Mouse (Mus musculus): Measurements from ENCODE around the gene Tprkb. TPM values are rescaled to one million over a fixed set of nuclear protein-coding genes. Genes with fewer than 3 reads are reported as not detected.
"Not testable (repeated sequence)": the region's sequence is repeated elsewhere in the genome, so short reads cannot be mapped to it uniquely, and the experiment has no call there.

Gene Tprkb
- polyA plus RNA-seq (2012; ENCODE audit: insufficient read depth, insufficient read length, missing spikeins): 21.2 and 25.9 TPM in 2 replicates

GRCm38 (mm10) chr6:85911587-85911986 lies at the start of gene Tprkb:
Gene Tprkb, plus strand, starts transcription at chr6:85911865.
- Histone ChIP-seq H3K27ac (ENCODE audit: insufficient read depth, low read depth, low read length) (no peak within 1 kb of the TSS), H3K4me3 (ENCODE audit: insufficient read depth, low read length) (no peak within 1 kb of the TSS), H3K4me1 (ENCODE audit: control insufficient read depth, insufficient read depth, low read length) (peaks cover 8% of the 10 kb centered on the region)
- no peak for TF ChIP-seq CTCF (IDR thresholded peaks at IDR 0.05; ENCODE audit: low read depth, low read length)
- TF ChIP-seq POLR2A (IDR thresholded peaks at IDR 0.05; ENCODE audit: borderline replicate concordance, low read depth, low read length): no peak

DNA sequence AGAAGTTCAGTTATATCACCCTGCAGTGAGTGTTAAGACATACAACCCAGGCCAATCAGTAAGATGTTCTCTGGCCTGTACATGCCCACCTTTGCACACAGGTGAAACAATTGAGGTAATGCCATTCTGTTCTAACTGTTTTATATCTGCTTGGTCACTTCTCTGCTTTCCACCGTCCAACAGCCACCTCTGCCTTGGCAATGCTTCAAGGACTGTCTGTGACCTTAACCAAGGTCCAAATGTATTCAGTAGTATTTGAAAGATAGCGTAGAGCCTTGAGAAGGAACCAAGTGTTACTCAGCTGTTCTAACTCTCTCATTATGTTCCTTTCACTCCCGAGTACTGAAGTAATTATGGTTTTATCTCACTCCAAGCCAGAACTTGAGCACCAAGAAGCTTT lies 49.1 kb upstream of the Tprkb start:
- H3K4me1 ChIP-seq (ENCODE audit: control insufficient read depth, insufficient read depth, low read length): peaks cover 7% of the 10 kb centered on the region
- no peak overlapping the region for H3K27ac ChIP-seq (ENCODE audit: insufficient read depth, low read depth, low read length)
- TF ChIP-seq POLR2A (IDR thresholded peaks at IDR 0.05; ENCODE audit: borderline replicate concordance, low read depth, low read length): no peak
- no peak for TF ChIP-seq CTCF (IDR thresholded peaks at IDR 0.05; ENCODE audit: low read depth, low read length)
- no peak overlapping the region for H3K4me3 ChIP-seq (ENCODE audit: insufficient read depth, low read length)

GRCm38 (mm10) chr6:85863136-85863535 lies 48.5 kb upstream of the Tprkb start:
- Histone ChIP-seq H3K4me1 (ENCODE audit: control insufficient read depth, insufficient read depth, low read length) (peaks cover 7% of the 10 kb centered on the region), H3K27ac (ENCODE audit: insufficient read depth, low read depth, low read length) (no peak overlapping the region), H3K4me3 (ENCODE audit: insufficient read depth, low read length) (no peak overlapping the region)
- no peak for TF ChIP-seq POLR2A (IDR thresholded peaks at IDR 0.05; ENCODE audit: borderline replicate concordance, low read depth, low read length)
- no peak for TF ChIP-seq CTCF (IDR thresholded peaks at IDR 0.05; ENCODE audit: low read depth, low read length)

GRCm38 (mm10) chr6:85863840-85864239 lies 47.8 kb upstream of the Tprkb start:
- Histone ChIP-seq H3K4me3 (ENCODE audit: insufficient read depth, low read length) (no peak overlapping the region), H3K27ac (ENCODE audit: insufficient read depth, low read depth, low read length) (no peak overlapping the region), H3K4me1 (ENCODE audit: control insufficient read depth, insufficient read depth, low read length) (peaks cover 7% of the 10 kb centered on the region)
- no peak for TF ChIP-seq POLR2A (IDR thresholded peaks at IDR 0.05; ENCODE audit: borderline replicate concordance, low read depth, low read length)
- no peak for TF ChIP-seq CTCF (IDR thresholded peaks at IDR 0.05; ENCODE audit: low read depth, low read length)

DNA sequence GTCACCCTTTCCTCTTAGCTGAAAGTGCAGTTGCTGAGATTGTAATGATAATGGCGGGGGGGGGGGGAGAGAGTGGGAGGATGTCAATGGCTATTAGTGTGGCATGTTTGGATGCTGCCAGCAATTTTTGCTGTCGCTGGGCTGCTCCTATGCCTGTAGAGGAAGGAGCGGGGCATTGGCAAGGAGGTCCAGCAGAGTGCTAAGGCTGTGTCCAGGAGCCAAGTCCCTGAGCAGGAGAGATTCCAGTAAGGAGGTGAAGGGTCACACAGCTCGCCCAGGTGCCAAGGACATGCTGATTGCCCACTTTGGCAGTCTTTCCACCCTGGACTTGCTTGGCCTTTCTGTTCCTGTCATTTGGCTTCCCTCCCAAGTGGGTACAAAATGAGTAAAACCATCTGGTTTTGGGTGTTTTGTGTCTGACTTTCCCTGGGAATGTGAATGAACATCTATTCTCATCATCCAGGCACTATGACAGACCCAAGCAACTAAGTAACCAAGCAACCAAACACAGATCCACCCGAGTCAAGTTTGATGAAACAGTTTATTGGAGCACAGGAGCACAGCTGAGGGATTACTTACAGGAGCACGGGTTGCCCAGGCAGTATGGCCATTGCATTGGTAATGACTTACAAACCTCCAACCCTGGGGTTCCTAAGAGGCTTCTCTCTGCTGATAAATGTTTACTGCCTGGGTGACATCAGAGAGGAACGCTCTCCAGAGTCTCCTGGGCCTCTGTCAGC lies 46.6 kb upstream of the Tprkb start:
- not testable (repeated sequence) for H3K4me3 ChIP-seq (ENCODE audit: insufficient read depth, low read length); H3K4me1 ChIP-seq (ENCODE audit: control insufficient read depth, insufficient read depth, low read length); H3K27ac ChIP-seq (ENCODE audit: insufficient read depth, low read depth, low read length)

- H3K4me3 ChIP-seq (ENCODE audit: insufficient read depth, low read length); H3K4me1 ChIP-seq (ENCODE audit: control insufficient read depth, insufficient read depth, low read length); H3K27ac ChIP-seq (ENCODE audit: insufficient read depth, low read depth, low read length): not testable (repeated sequence)
These were observed 45.5 kb upstream of the Tprkb start for GRCm38 (mm10) chr6:85866166-85866565.

DNA sequence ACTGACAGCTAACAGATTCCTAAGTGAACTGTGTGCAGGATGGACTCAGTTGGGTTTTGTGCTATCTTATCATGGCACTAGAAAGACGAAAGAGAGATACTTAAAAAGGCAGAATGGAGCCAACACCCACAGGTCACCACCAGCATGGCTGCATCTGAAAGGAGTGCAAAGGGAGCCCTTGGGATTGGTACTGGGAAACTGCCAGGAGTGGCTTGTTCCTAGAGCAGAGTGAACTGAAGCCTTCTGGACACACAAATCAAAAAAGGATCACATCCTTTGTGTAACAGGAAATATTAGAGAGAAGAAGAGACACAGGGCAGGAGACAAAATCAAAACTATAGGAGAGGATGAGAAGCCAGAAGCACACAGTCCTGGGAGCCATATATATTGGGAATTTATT lies 44.7 kb upstream of the Tprkb start:
- H3K4me1 ChIP-seq (ENCODE audit: control insufficient read depth, insufficient read depth, low read length); H3K27ac ChIP-seq (ENCODE audit: insufficient read depth, low read depth, low read length); H3K4me3 ChIP-seq (ENCODE audit: insufficient read depth, low read length): not testable (repeated sequence)

- Histone ChIP-seq H3K4me3 (ENCODE audit: insufficient read depth, low read length) (no peak overlapping the region), H3K4me1 (ENCODE audit: control insufficient read depth, insufficient read depth, low read length) (no peaks in the 10 kb centered on the region), H3K27ac (ENCODE audit: insufficient read depth, low read depth, low read length) (no peak overlapping the region)
- TF ChIP-seq POLR2A (IDR thresholded peaks at IDR 0.05; ENCODE audit: borderline replicate concordance, low read depth, low read length) (no peak), CTCF (IDR thresholded peaks at IDR 0.05; ENCODE audit: low read depth, low read length) (no peak)
These were observed 43.7 kb upstream of the Tprkb start for GRCm38 (mm10) chr6:85867726-85868690.

DNA sequence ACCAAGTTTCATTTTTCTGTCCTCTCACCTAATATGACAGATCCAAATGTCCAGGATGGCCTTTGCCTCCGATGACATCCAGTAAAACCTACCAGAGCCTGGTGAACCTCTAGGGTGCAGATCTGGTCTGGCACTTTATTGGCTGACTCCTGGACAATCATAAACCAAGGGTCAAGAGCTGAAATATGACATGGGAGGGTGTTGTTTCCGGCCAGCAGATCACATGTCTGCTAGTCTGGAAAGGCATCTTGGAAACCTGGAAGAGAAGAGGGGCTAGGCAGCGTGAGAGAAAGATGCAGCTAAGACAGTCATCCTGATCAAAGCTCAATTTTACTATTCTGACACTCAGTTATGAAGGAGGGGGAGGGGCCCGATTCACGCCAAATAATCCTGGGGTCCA lies 42.7 kb upstream of the Tprkb start, which contains the start of gene Nat8f2:
TSS of gene Nat8f2 (minus strand) at position 153 of the 400 bp plus-strand sequence.
- not testable (repeated sequence) for H3K27ac ChIP-seq (ENCODE audit: insufficient read depth, low read depth, low read length); H3K4me3 ChIP-seq (ENCODE audit: insufficient read depth, low read length); H3K4me1 ChIP-seq (ENCODE audit: control insufficient read depth, insufficient read depth, low read length)

GRCm38 (mm10) chr6:85883246-85883645 lies 28.4 kb upstream of the Tprkb start:
- H3K27ac ChIP-seq (ENCODE audit: insufficient read depth, low read depth, low read length); H3K4me1 ChIP-seq (ENCODE audit: control insufficient read depth, insufficient read depth, low read length); H3K4me3 ChIP-seq (ENCODE audit: insufficient read depth, low read length): not testable (repeated sequence)
